Mouse (Mus musculus): ENCODE measurements around the gene Akr1b10. TPM values are rescaled to one million over a fixed set of nuclear protein-coding genes. Genes with fewer than 3 reads are reported as not detected.

Akr1b10 gene
- polyA plus RNA-seq (2012; rRNA removed), result 28.8 and 31.0 TPM in 2 replicates

- H3K4me3 ChIP-seq (ENCODE audit: control insufficient read depth, insufficient read depth, low read length), result peak within 1 kb of the TSS; percentile 78
- under 1% methylated on average over 17 of the region's 17 CpGs for WGBS
- no peaks in the 10 kb centered on the region for H3K27me3 ChIP-seq (ENCODE audit: control insufficient read depth, insufficient read depth, low read length)
- DNase-seq, result peak; percentile 73
- H3K4me1 ChIP-seq (replicated peaks; ENCODE audit: control insufficient read depth, insufficient read depth, low read length), result peaks cover 10% of the 10 kb centered on the region
- peak within 1 kb of the TSS; percentile 68 for H3K27ac ChIP-seq (ENCODE audit: control insufficient read depth, insufficient read depth, low read length)
- H3K36me3 ChIP-seq (ENCODE audit: control insufficient read depth, insufficient read depth, low read length), result peaks cover 14% of the 10 kb centered on the region
- TF ChIP-seq CTCF (IDR thresholded peaks at IDR 0.05; ENCODE audit: borderline replicate concordance, control insufficient read depth, extremely low read depth, insufficient read depth, low read length, poor library complexity), result no peak
- no peak for TF ChIP-seq POLR2A (IDR thresholded peaks at IDR 0.05; ENCODE audit: control insufficient read depth, extremely low read depth, insufficient read depth, low read length, poor library complexity)
Measured at GRCm38 (mm10) chr6:34384110-34384661, at the start of gene Akr1b10. Akr1b10 (plus strand) TSS chr6:34384218.

- WGBS, result 55% methylated on average over 5 of the region's 5 CpGs
Measured at GRCm38 (mm10) chr6:34334673-34335072, 49.3 kb upstream of the Akr1b10 start.

GRCm38 (mm10) chr6:34337799-34338198 lies 46.2 kb upstream of the Akr1b10 start:
- TF ChIP-seq CTCF (IDR thresholded peaks at IDR 0.05; ENCODE audit: borderline replicate concordance, control insufficient read depth, extremely low read depth, insufficient read depth, low read length, poor library complexity) (no peak), POLR2A (IDR thresholded peaks at IDR 0.05; ENCODE audit: control insufficient read depth, extremely low read depth, insufficient read depth, low read length, poor library complexity) (no peak)
- Histone ChIP-seq H3K27me3 (ENCODE audit: control insufficient read depth, insufficient read depth, low read length) (no peaks in the 10 kb centered on the region), H3K36me3 (ENCODE audit: control insufficient read depth, insufficient read depth, low read length) (no peaks in the 10 kb centered on the region), H3K27ac (ENCODE audit: control insufficient read depth, insufficient read depth, low read length) (no peak overlapping the region), H3K4me3 (ENCODE audit: control insufficient read depth, insufficient read depth, low read length) (no peak overlapping the region), H3K4me1 (replicated peaks; ENCODE audit: control insufficient read depth, insufficient read depth, low read length) (no peaks in the 10 kb centered on the region)
- DNase-seq, result no peak
- WGBS, result 95% methylated on average over 2 of the region's 2 CpGs

More at GRCm38 (mm10) chr6:34334673-34335072, 49.3 kb upstream of the Akr1b10 start:
- Histone ChIP-seq H3K27me3 (ENCODE audit: control insufficient read depth, insufficient read depth, low read length) (no peaks in the 10 kb centered on the region), H3K27ac (ENCODE audit: control insufficient read depth, insufficient read depth, low read length) (no peak overlapping the region), H3K4me3 (ENCODE audit: control insufficient read depth, insufficient read depth, low read length) (no peak overlapping the region), H3K36me3 (ENCODE audit: control insufficient read depth, insufficient read depth, low read length) (no peaks in the 10 kb centered on the region), H3K4me1 (replicated peaks; ENCODE audit: control insufficient read depth, insufficient read depth, low read length) (no peaks in the 10 kb centered on the region)
- TF ChIP-seq POLR2A (IDR thresholded peaks at IDR 0.05; ENCODE audit: control insufficient read depth, extremely low read depth, insufficient read depth, low read length, poor library complexity) (no peak), CTCF (IDR thresholded peaks at IDR 0.05; ENCODE audit: borderline replicate concordance, control insufficient read depth, extremely low read depth, insufficient read depth, low read length, poor library complexity) (no peak)
- no peak for DNase-seq

- no peak overlapping the region for H3K4me3 ChIP-seq (ENCODE audit: control insufficient read depth, insufficient read depth, low read length)
- DNase-seq, result no peak
- TF ChIP-seq CTCF (IDR thresholded peaks at IDR 0.05; ENCODE audit: borderline replicate concordance, control insufficient read depth, extremely low read depth, insufficient read depth, low read length, poor library complexity) (no peak), POLR2A (IDR thresholded peaks at IDR 0.05; ENCODE audit: control insufficient read depth, extremely low read depth, insufficient read depth, low read length, poor library complexity) (no peak)
- WGBS, result 90% methylated on average over 4 of the region's 4 CpGs
- H3K27me3 ChIP-seq (ENCODE audit: control insufficient read depth, insufficient read depth, low read length), result no peaks in the 10 kb centered on the region
- H3K27ac ChIP-seq (ENCODE audit: control insufficient read depth, insufficient read depth, low read length), result no peak overlapping the region
- no peaks in the 10 kb centered on the region for H3K36me3 ChIP-seq (ENCODE audit: control insufficient read depth, insufficient read depth, low read length)
- no peaks in the 10 kb centered on the region for H3K4me1 ChIP-seq (replicated peaks; ENCODE audit: control insufficient read depth, insufficient read depth, low read length)
Measured at GRCm38 (mm10) chr6:34341991-34342390, 42.0 kb upstream of the Akr1b10 start.

- TF ChIP-seq POLR2A (IDR thresholded peaks at IDR 0.05; ENCODE audit: control insufficient read depth, extremely low read depth, insufficient read depth, low read length, poor library complexity) (no peak), CTCF (IDR thresholded peaks at IDR 0.05; ENCODE audit: borderline replicate concordance, control insufficient read depth, extremely low read depth, insufficient read depth, low read length, poor library complexity) (no peak)
- no peak for DNase-seq
- WGBS, result 94% methylated on average over 2 of the region's 2 CpGs
- Histone ChIP-seq H3K27ac (ENCODE audit: control insufficient read depth, insufficient read depth, low read length) (no peak overlapping the region), H3K36me3 (ENCODE audit: control insufficient read depth, insufficient read depth, low read length) (no peaks in the 10 kb centered on the region), H3K4me3 (ENCODE audit: control insufficient read depth, insufficient read depth, low read length) (no peak overlapping the region), H3K4me1 (replicated peaks; ENCODE audit: control insufficient read depth, insufficient read depth, low read length) (no peaks in the 10 kb centered on the region), H3K27me3 (ENCODE audit: control insufficient read depth, insufficient read depth, low read length) (no peaks in the 10 kb centered on the region)
Measured at GRCm38 (mm10) chr6:34342476-34342875, 41.5 kb upstream of the Akr1b10 start.

- Histone ChIP-seq H3K36me3 (ENCODE audit: control insufficient read depth, insufficient read depth, low read length) (no peaks in the 10 kb centered on the region), H3K27ac (ENCODE audit: control insufficient read depth, insufficient read depth, low read length) (no peak overlapping the region), H3K4me1 (replicated peaks; ENCODE audit: control insufficient read depth, insufficient read depth, low read length) (no peaks in the 10 kb centered on the region), H3K27me3 (ENCODE audit: control insufficient read depth, insufficient read depth, low read length) (no peaks in the 10 kb centered on the region), H3K4me3 (ENCODE audit: control insufficient read depth, insufficient read depth, low read length) (no peak overlapping the region)
- TF ChIP-seq CTCF (IDR thresholded peaks at IDR 0.05; ENCODE audit: borderline replicate concordance, control insufficient read depth, extremely low read depth, insufficient read depth, low read length, poor library complexity), result no peak
- TF ChIP-seq POLR2A (IDR thresholded peaks at IDR 0.05; ENCODE audit: control insufficient read depth, extremely low read depth, insufficient read depth, low read length, poor library complexity), result no peak
- WGBS, result 94% methylated on average over 6 of the region's 6 CpGs
- no peak for DNase-seq
Measured at GRCm38 (mm10) chr6:34343426-34343825, 40.6 kb upstream of the Akr1b10 start.
